Mouse (Mus musculus) intestine, postnatal 0 days (tissue): ENCODE data around the gene Spag7. TPM values are rescaled to one million over a fixed set of nuclear protein-coding genes. Genes with fewer than 3 reads are reported as not detected.

ENCODE experiments used
- ATAC-seq: fragments of 200-750 bp; cut with Nextera tagmentation; 2 replicates; pipeline ENCODE4 v1.8.0; 2017; ENCODE audit warnings: mild to moderate bottlenecking, moderate TSS enrichment, moderate library complexity
- H3K27ac ChIP-seq: fragments of 300-500 bp; sonication (generic); 2 replicates; pipeline ENCODE4 v1.5.1; 2014; ENCODE audit warnings: mild to moderate bottlenecking, low read depth, low read length, moderate library complexity
- H3K27me3 ChIP-seq: fragments of 300-500 bp; sonication (generic); replicated peaks from 2 replicates; pipeline ENCODE4 v1.6.1; 2014; ENCODE audit warnings: low read length, mixed read lengths; ENCODE audit not compliant: control insufficient read depth, insufficient read depth
- H3K36me3 ChIP-seq: fragments of 300-500 bp; sonication (generic); 2 replicates; pipeline ENCODE4 v1.6.1; 2014; ENCODE audit warnings: mild to moderate bottlenecking, moderate library complexity; ENCODE audit not compliant: control insufficient read depth, insufficient read depth
- H3K4me1 ChIP-seq: fragments of 300-500 bp; sonication (generic); replicated peaks from 2 replicates; pipeline ENCODE4 v1.6.1; 2014; ENCODE audit warnings: antibody characterized with exemption, low read length, mixed read lengths; ENCODE audit not compliant: control insufficient read depth, insufficient read depth
- H3K4me2 ChIP-seq: fragments of 300-500 bp; sonication (generic); replicated peaks from 2 replicates; pipeline ENCODE4 v1.6.1; 2014; ENCODE audit warnings: low read depth, mild to moderate bottlenecking, moderate library complexity
- H3K4me3 ChIP-seq: fragments of 300-500 bp; sonication (generic); 2 replicates; pipeline ENCODE4 v1.5.1; 2014; ENCODE audit warnings: low read depth, low read length
- H3K9ac ChIP-seq: fragments of 300-500 bp; sonication (generic); 2 replicates; pipeline ENCODE4 v1.6.1; 2014; ENCODE audit warnings: mild to moderate bottlenecking, low read depth, low read length
- H3K9me3 ChIP-seq: fragments of 300-500 bp; sonication (generic); 2 replicates; pipeline ENCODE4 v1.6.1; 2016; ENCODE audit warnings: mixed run types; ENCODE audit not compliant: control insufficient read depth
- CTCF ChIP-seq: sonication (generic); IDR thresholded peaks from 2 replicates; pipeline ENCODE4 v1.5.1; 2016; ENCODE audit warnings: low read depth, mild to moderate bottlenecking, control low read depth, antibody characterized with exemption, moderate library complexity
- WGBS: fragments of 180-500 bp; shearing (Covaris S2); extraction: QIAGEN DNeasy Blood & Tissue Kit; methylation state at CpG from one replicate; pipeline ENCODE4 v1.1.7; 2014; 5-methylcytosine and 5-hydroxymethylcytosine counted together
- microRNA-seq: library from miRNA; unstranded; fragments of <30 nt; microRNA quantifications from one replicate; pipeline ENCODE4, GENCODE M21; 2016
- polyA plus RNA-seq: library from polyadenylated mRNA; unstranded; fragments of >200 nt; fragmentation: Nextera tagmentation; extraction: Ambion mirVana; gene quantifications from 2 replicates; pipeline ENCODE4 v1.2.1, GENCODE M21; 2015

The Spag7 gene
- polyA plus RNA-seq, 1 experiment from 2014 or later, result 61.3 TPM

DNA sequence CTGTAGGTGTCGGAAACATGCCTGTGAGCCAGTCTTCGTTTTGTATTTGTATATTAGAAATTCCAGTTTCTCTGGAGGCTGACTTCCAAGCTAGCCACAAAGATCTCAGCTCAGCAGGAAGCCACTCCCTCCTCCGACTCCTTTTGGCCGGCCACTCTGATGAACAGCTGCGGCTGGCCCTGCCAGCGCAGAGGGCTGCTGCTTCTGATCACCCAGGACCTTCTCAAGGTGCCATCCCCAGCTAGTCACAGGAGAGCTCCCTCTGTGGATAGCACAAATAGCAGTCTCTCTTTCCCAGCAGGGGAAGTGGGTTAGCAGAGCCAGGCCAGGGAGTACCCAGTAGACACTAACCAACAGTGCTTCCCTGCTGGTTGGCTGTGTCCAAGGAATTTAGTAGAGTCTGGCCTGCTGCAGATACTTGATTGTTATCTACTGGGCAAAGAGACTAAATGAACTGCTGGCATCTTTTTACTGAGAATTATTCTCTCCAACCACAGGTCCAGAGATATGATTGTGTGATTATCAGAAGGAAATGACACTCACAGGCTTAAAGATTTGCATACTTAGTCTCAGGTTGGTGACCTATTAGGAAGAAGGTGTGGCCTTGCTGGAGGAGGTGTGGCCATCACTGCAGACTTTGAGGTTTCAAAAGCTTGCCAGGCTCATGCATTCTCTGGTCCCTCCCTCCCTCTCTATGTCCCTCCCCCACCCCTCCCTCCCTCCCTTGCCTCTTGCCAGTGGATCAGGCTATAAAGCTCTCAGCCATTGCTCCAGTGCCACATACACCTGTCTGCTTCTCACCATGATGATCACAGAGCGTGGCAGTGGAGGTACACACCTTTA lies 47.0 kb downstream of the Spag7 start:
- Histone ChIP-seq H3K36me3 (no peaks in the 10 kb centered on the region), H3K27me3 (no peaks in the 10 kb centered on the region), H3K4me2 (no peak overlapping the region), H3K9me3 (no peaks in the 10 kb centered on the region), H3K4me3 (no peak overlapping the region), H3K27ac (no peak overlapping the region), H3K4me1 (0 out of 2 replicates have a peak, but pooled peaks cover 9% of the 10 kb centered on the region), H3K9ac (no peak overlapping the region)
- peak; percentile 80 for ATAC-seq
- 36% methylated on average over 7 of the region's 7 CpGs for WGBS
- TF ChIP-seq CTCF, result peak; percentile 17; the same call in 1 of the 2 replicates

DNA sequence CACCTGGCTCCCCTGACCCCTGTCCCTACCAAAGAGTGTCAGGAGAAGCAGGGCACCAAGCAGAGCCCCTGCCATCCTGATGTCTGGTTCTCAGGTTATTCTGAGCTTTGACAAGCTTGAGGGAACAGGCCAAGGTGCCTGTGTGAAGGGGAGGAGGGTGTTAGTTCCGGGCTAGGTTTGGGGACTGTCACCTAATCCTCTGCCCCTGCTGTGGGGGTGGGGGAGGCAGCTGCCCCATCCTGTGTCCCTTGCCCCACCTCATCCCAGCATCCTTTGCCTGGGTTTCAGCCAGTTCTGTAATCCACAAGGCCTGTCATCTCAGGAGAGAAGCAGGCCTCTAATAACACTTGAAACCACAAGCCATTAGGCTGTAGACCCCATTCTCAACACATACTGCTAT lies 50.1 kb downstream of the Spag7 start, which contains the start of gene Chrne:
Gene Chrne (minus strand): TSS at position 116 of the 400 bp plus-strand sequence.
- Histone ChIP-seq H3K27ac (no peak within 1 kb of the TSS), H3K4me1 (peaks cover 15% of the 10 kb centered on the region), H3K4me2 (no peak within 1 kb of the TSS), H3K9ac (no peak within 1 kb of the TSS), H3K36me3 (no peaks in the 10 kb centered on the region), H3K4me3 (no peak within 1 kb of the TSS), H3K27me3 (no peaks in the 10 kb centered on the region), H3K9me3 (no peaks in the 10 kb centered on the region)
- 53% methylated on average over 1 of the region's 1 CpGs for WGBS
- TF ChIP-seq CTCF, result no peak
- no peak for ATAC-seq

DNA sequence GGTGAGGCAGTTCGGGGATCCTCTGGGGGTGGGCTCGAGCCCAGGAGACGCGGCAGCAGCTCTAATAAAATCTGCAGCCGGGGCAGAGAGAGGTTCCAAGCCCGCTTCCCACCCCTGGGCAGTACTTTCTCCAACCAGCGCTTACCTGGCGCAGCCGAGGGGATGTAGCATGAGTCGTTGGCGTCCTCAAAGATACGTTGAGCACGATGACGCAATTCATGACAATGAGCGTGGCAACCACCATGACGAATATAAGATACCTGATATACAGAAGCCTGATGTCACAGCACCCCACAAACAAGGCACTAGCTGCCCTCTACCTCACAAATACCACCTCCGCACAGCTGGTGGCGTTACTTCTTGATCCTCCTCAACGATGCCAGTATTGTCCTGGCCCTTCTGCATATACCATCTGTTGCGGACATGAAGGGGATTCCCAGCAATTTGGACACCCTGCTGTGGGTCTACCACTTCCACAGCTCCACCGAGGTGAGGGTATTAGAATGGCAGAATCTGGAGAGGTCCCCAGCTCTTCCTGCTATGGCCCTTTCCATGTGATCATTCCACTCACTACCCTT lies 53.6 kb downstream of the Spag7 start, which contains the start of gene 4930544D05Rik:
Gene 4930544D05Rik (plus strand): TSS at position 333 of the 578 bp plus-strand sequence.
- WGBS, result 15% methylated on average over 21 of the region's 21 CpGs
- Histone ChIP-seq H3K9ac (peak within 1 kb of the TSS; percentile 32), H3K9me3 (no peaks in the 10 kb centered on the region), H3K4me3 (peak within 1 kb of the TSS; percentile 39), H3K4me1 (peaks cover 8% of the 10 kb centered on the region), H3K36me3 (peaks cover 25% of the 10 kb centered on the region), H3K27me3 (no peaks in the 10 kb centered on the region), H3K4me2 (peak within 1 kb of the TSS; percentile 83), H3K27ac (peak within 1 kb of the TSS; percentile 66)
- no peak for TF ChIP-seq CTCF
- peak; percentile 21; the same call in 1 of the 2 replicates for ATAC-seq

DNA sequence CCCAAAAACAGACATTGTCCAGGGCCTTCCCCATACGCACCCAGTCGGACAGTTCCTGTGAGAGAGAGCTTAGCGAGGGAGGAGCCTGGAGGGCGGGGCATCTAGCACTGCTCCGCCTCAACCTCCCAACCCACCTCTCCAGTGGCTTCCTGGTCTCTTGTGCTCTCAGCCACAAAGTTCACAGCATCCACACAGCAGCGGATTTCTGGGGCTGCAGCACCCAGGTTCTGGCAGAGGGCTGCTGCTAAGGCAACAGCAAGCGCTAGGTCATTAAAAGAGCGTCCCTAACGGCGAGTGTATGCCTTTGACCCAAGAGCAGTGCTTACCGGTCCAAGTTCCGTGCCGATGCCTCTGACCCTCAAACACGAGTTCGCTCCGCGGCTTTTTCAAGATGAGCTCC lies 54.1 kb downstream of the Spag7 start:
- H3K36me3 ChIP-seq, result peaks cover 30% of the 10 kb centered on the region
- 0 out of 2 replicates have a peak, but pooled peaks have one; percentile 29 for TF ChIP-seq CTCF
- ATAC-seq, result peak; percentile 85

More for the DNA sequence above, 54.1 kb downstream of the Spag7 start:
- peak overlapping the region; percentile 66 for H3K27ac ChIP-seq
- peak overlapping the region; percentile 39 for H3K4me3 ChIP-seq
- no peaks in the 10 kb centered on the region for H3K9me3 ChIP-seq
- H3K9ac ChIP-seq, result peak overlapping the region; percentile 32
- peak overlapping the region; percentile 83 for H3K4me2 ChIP-seq
- peaks cover 8% of the 10 kb centered on the region for H3K4me1 ChIP-seq
- under 1% methylated on average over 17 of the region's 17 CpGs for WGBS
- no peaks in the 10 kb centered on the region for H3K27me3 ChIP-seq

Small RNA genes within 50 kb of the gene (microRNA-seq; reads per million reads assigned to microRNA genes)
- not detected for gene Mir6925

Other genes starting within 250 kb of the Spag7 start
- gene Arrb2, start 236.8 kb downstream of the Spag7 start, polyA plus RNA-seq, result 7.4 and 7.8 TPM in 2 replicates
- 30.1 and 30.7 TPM in 2 replicates for gene Med11, start 217.5 kb downstream of the Spag7 start, polyA plus RNA-seq
- gene Zmynd15, start 210.0 kb downstream of the Spag7 start, polyA plus RNA-seq, result 1.4 and 1.5 TPM in 2 replicates
- gene Cxcl16, start 209.4 kb downstream of the Spag7 start, polyA plus RNA-seq, result 33.8 and 39.3 TPM in 2 replicates
- 398 and 402 TPM in 2 replicates for gene Tm4sf5, start 164.2 kb downstream of the Spag7 start, polyA plus RNA-seq
- gene Vmo1, start 154.8 kb downstream of the Spag7 start, polyA plus RNA-seq, result 0.25 and 0.31 TPM in 2 replicates
- gene Gltpd2, start 150.2 kb downstream of the Spag7 start, polyA plus RNA-seq, result 0.30 and 0.82 TPM in 2 replicates
- gene Psmb6, start 144.0 kb downstream of the Spag7 start, polyA plus RNA-seq, result 462 and 489 TPM in 2 replicates
- gene Gm40193, start 136.5 kb downstream of the Spag7 start, polyA plus RNA-seq, result not detected in 2 replicates
- 5.9 and 6.3 TPM in 2 replicates for gene Pld2, start 129.4 kb downstream of the Spag7 start, polyA plus RNA-seq
- 5.8 and 6.1 TPM in 2 replicates for gene Mink1, start 106.5 kb downstream of the Spag7 start, polyA plus RNA-seq
- gene 4930544D05Rik, start 53.6 kb downstream of the Spag7 start, polyA plus RNA-seq, result not detected in 2 replicates
- 0.12 TPM in 1 of 2 replicates, not detected in the other for gene Chrne, start 50.2 kb downstream of the Spag7 start, polyA plus RNA-seq
- gene Gp1ba, start 30.3 kb downstream of the Spag7 start, polyA plus RNA-seq, result 0.07 and 0.10 TPM in 2 replicates
- gene Rnf167, start 22.2 kb downstream of the Spag7 start, polyA plus RNA-seq, result 107 TPM in 2 replicates
- gene Slc25a11, start 21.9 kb downstream of the Spag7 start, polyA plus RNA-seq, result 192 and 210 TPM in 2 replicates
- gene Pfn1, start 14.8 kb downstream of the Spag7 start, polyA plus RNA-seq, result 1,830 and 1,961 TPM in 2 replicates
- 4.9 and 5.9 TPM in 2 replicates for gene Eno3, start 12.2 kb downstream of the Spag7 start, polyA plus RNA-seq
- 11.7 and 12.3 TPM in 2 replicates for gene Camta2, start 18.7 kb upstream of the Spag7 start, polyA plus RNA-seq
- 2.8 and 3.3 TPM in 2 replicates for gene Inca1, start 30.7 kb upstream of the Spag7 start, polyA plus RNA-seq
- 4.4 and 5.4 TPM in 2 replicates for gene Kif1c, start 31.1 kb upstream of the Spag7 start, polyA plus RNA-seq
- gene Zfp3, start 94.8 kb upstream of the Spag7 start, polyA plus RNA-seq, result 4.4 and 5.0 TPM in 2 replicates
- 1.9 and 2.0 TPM in 2 replicates for gene Scimp, start 143.2 kb upstream of the Spag7 start, polyA plus RNA-seq
- gene Rabep1, start 175.4 kb upstream of the Spag7 start, polyA plus RNA-seq, result 90.9 and 104 TPM in 2 replicates